Mouse (Mus musculus): ENCODE results near the gene Fbxw27. TPM values are rescaled to one million over a fixed set of nuclear protein-coding genes. Genes with fewer than 3 reads are reported as not detected.

Fbxw27 gene
- polyA plus RNA-seq (2015; fragmentation: Nextera tagmentation; extraction: Ambion mirVana): not detected in 2 replicates

DNA sequence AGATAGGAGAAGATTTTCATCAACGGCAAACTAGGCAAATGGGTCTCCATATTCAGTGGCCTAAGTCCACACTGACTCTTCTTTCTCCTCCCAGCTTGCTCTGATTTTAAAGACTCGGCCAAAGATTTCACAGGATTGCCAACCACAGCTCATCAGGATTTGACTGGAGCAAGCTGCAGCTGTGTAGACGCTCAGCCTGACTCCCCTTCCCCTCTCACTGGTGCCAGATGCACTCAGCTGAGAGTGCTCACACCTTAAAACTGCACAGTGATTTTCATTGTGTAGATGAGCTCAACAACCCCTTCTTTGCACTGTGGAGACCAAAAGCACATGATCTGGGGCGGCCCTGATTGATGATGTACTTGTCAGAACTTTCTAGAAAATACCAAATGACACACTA, at the start of gene Fbxw27:
Gene Fbxw27, minus strand, starts transcription at position 101 of the 400 bp plus-strand sequence.

DNA sequence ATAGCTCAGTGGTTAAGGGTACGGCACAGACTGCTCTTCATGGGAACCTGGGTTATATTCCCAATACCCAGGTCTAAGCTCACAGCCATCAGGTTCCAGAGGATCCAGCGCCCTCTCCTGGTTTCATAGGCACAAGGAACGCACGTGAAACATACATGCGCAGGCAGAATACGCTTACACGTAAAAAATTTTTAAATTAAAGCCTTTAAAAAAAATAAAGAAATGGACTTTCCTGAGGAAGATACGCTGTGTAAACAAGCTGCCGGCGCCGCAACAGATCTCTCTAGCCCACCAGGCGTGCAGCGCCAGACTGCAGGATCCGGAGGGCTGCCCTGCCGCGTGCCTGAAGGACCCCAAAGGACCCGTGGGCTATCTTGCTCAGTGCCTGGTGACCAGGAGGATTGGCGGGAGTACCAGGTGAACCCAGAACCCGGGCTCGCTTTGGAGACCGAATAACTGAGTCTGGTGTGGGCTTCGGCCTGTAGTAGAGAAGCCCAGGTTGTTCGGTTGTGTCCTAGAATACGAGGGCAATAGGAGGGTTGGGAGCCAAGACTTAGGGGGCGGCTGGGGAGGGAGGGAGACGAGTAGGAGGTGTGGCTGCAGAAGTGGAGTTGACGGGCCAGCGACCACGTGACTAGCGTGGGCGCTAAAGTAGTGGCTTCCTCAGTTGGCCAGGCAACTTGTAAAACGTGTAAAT, 42.1 kb upstream of the Fbxw27 start, which contains the start of gene Nme6:
Gene Nme6, plus strand, starts transcription at position 359 of the 697 bp plus-strand sequence.

DNA sequence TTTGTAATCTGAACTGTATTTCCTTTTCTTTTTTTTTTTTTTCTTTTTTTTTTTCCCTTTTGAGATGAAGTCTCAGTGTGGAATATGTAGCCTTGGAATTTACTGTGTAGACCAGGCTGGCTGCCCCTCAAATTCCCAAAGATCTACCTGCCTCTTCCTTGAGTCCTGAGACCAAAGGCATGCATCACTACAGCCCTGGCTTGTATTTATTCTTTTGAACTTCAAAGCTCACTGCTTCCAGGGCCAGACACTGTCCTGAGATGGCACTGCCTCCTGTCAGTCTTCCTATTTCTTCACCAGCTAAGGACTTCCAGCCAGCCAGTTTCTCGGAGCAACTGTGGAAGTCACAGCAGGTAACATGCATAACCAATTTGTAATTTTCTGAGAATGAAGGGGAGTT, 21.5 kb upstream of the Fbxw27 start, which contains the start of gene Spink8:
Gene Spink8, plus strand, starts transcription at position 301 of the 400 bp plus-strand sequence.

DNA sequence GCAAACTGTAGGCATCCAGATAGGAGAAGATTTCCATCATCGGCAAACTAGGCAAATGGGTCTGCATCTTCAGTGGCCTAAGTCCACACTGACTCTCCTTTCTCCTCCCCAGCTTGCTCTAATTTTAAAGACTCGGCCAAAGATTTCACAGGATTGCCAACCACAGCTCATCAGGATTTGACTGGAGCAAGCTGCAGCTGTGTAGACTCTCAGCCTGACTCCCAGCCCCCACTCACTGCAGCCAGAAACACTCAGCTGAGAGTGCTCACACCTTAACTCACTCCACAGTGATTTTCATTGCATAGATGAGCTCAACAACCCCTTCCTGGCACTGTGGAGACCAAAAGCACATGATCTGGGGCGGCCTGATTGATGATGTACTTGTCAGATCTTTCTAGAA, 44.5 kb downstream of the Fbxw27 start, which contains the start of gene Fbxw26:
Gene Fbxw26, minus strand, starts transcription at position 101 of the 400 bp plus-strand sequence.

Other genes with a start within 250 kb of the Fbxw27 start
- gene Fbxw15, start 222.4 kb downstream of the Fbxw27 start, polyA plus RNA-seq (2015; fragmentation: Nextera tagmentation; extraction: Ambion mirVana): not detected in 2 replicates
- gene Fbxw24, start 164.6 kb downstream of the Fbxw27 start, polyA plus RNA-seq (2015; fragmentation: Nextera tagmentation; extraction: Ambion mirVana): not detected in 2 replicates
- not detected in 2 replicates for gene Fbxw25, start 126.0 kb downstream of the Fbxw27 start, polyA plus RNA-seq (2015; fragmentation: Nextera tagmentation; extraction: Ambion mirVana)
- not detected in 2 replicates for gene Fbxw18, start 88.0 kb downstream of the Fbxw27 start, polyA plus RNA-seq (2015; fragmentation: Nextera tagmentation; extraction: Ambion mirVana)
- not detected in 2 replicates for gene Fbxw26, start 44.6 kb downstream of the Fbxw27 start, polyA plus RNA-seq (2015; fragmentation: Nextera tagmentation; extraction: Ambion mirVana)
- 2.3 and 3.1 TPM in 2 replicates for gene Spink8, start 21.6 kb upstream of the Fbxw27 start, polyA plus RNA-seq (2015; fragmentation: Nextera tagmentation; extraction: Ambion mirVana)
- 27.8 and 34.2 TPM in 2 replicates for gene Nme6, start 42.1 kb upstream of the Fbxw27 start, polyA plus RNA-seq (2015; fragmentation: Nextera tagmentation; extraction: Ambion mirVana)
- gene Camp, start 58.9 kb upstream of the Fbxw27 start, polyA plus RNA-seq (2015; fragmentation: Nextera tagmentation; extraction: Ambion mirVana): 23.9 and 43.2 TPM in 2 replicates
- gene Cdc25a, start 84.9 kb upstream of the Fbxw27 start, polyA plus RNA-seq (2015; fragmentation: Nextera tagmentation; extraction: Ambion mirVana): 7.4 and 11.9 TPM in 2 replicates
- gene Map4, start 140.8 kb upstream of the Fbxw27 start, polyA plus RNA-seq (2015; fragmentation: Nextera tagmentation; extraction: Ambion mirVana): 41.2 and 64.2 TPM in 2 replicates

Data from adrenal gland, postnatal 0 days (tissue).